Mouse (Mus musculus): Measurements from ENCODE around the gene Elp1. TPM values are rescaled to one million over a fixed set of nuclear protein-coding genes. Genes with fewer than 3 reads are reported as not detected.
A peak's percentile ranks its signal among the peaks of the same experiment; 100 is the strongest.

The Elp1 gene
- total and polyA plus RNA-seq, 2 experiments from 2014 or later = 53.6 to 89.2 TPM

DNA sequence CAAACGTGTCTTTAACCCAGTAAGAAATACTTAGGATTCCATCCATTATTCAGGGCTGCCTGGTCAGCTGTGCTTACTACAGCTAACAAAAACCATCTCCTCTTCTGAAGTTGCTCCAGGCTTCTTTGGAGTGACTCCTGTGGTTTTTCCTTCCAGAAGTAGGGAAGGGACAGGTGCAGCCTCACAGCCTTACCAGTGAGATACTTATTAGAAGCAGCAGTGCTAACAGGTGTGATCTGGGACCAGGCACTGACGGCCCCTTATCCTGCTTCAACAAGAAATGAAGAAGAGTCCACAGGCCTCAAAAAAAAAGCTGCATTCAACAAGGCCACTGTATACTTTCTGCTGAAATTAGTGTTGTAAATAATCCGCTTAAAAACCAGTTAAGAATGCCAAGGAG, 9.5 kb upstream of the Elp1 start:
- Histone ChIP-seq H3K36me3 (ENCODE audit: insufficient read depth, low read length) (peaks cover 36% of the 10 kb centered on the region), H3K4me1 (ENCODE audit: insufficient read depth, low read length) (no peaks in the 10 kb centered on the region), H3K4me2 (ENCODE audit: low read depth, low read length, poor library complexity, severe bottlenecking) (no peak overlapping the region), H3K4me3 (ENCODE audit: low read depth, low read length) (no peak overlapping the region), H3K9me3 (ENCODE audit: low read length) (no peaks in the 10 kb centered on the region), H3K9ac (replicated peaks; ENCODE audit: low read length, poor library complexity, severe bottlenecking) (no peak overlapping the region), H3K27me3 (ENCODE audit: insufficient read depth, low read length) (no peaks in the 10 kb centered on the region), H3K27ac (ENCODE audit: low read depth, low read length) (no peak overlapping the region)
- ATAC-seq (ENCODE audit: low FRiP score) (no peak), DNase-seq (ENCODE audit: low spot score) (no peak)
- 60% methylated on average over 3 of the region's 3 CpGs for WGBS
- no peak for TF ChIP-seq CTCF (IDR thresholded peaks at IDR 0.05)

DNA sequence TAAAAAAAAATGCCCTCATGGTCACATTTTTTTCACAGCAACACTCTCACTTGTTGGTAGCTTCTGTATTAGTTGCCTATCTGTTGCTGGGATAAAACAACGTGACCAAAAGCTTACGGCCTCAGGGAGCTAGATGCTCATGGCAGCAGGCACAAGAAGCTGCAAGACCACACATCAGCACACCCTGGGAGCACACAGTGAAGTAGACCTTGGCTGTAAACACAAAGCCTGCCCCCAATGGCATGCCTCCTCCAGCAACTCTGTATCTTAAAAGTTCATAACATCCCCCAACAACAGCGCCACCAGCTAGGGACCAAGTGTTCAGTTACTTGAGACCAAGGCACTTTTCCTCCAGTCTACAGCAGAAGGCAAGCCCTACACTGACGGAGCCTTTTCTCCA, 6.9 kb upstream of the Elp1 start:
- Histone ChIP-seq H3K4me2 (ENCODE audit: low read depth, low read length, poor library complexity, severe bottlenecking) (no peak overlapping the region), H3K9ac (replicated peaks; ENCODE audit: low read length, poor library complexity, severe bottlenecking) (no peak overlapping the region), H3K4me3 (ENCODE audit: low read depth, low read length) (no peak overlapping the region), H3K27me3 (ENCODE audit: insufficient read depth, low read length) (no peaks in the 10 kb centered on the region), H3K9me3 (ENCODE audit: low read length) (no peaks in the 10 kb centered on the region), H3K27ac (ENCODE audit: low read depth, low read length) (no peak overlapping the region), H3K4me1 (ENCODE audit: insufficient read depth, low read length) (no peaks in the 10 kb centered on the region), H3K36me3 (ENCODE audit: insufficient read depth, low read length) (peaks cover 37% of the 10 kb centered on the region)
- DNase-seq (ENCODE audit: low spot score) (no peak), ATAC-seq (ENCODE audit: low FRiP score) (no peak)
- no peak for TF ChIP-seq CTCF (IDR thresholded peaks at IDR 0.05)
- WGBS = 77% methylated on average over 4 of the region's 4 CpGs

DNA sequence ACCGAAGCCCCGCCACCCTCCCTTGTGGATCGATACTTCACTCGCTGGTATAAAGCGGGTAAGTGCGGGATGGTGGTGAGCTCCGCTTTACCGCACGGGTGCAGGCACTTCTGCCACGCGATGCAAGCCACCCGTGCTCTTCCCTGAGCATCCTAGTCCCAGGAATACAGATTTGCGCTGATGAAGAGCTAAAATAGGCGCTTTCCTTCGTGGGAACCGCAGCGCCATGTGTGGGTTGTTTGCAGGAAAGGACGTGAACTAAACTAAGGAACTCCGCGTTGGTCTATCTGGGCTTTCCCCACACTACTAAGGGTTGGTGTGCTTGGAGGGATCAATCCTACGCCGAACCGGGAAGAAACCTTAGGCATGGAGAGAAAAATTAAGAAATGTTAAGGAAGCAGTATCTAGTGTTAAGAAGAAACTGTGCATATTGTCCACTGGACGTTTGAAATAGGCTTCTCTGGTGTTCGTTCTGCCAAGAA, 579 bp upstream of the Elp1 start:
- peak overlapping the region; percentile 86 for H3K27ac ChIP-seq (ENCODE audit: low read depth, low read length)
- peak overlapping the region; percentile 87 for H3K4me3 ChIP-seq (ENCODE audit: low read depth, low read length)
- peaks cover 27% of the 10 kb centered on the region; the same call in 1 of the 2 replicates for H3K36me3 ChIP-seq (ENCODE audit: insufficient read depth, low read length)
- H3K4me2 ChIP-seq (ENCODE audit: low read depth, low read length, poor library complexity, severe bottlenecking) = peak overlapping the region; percentile 76
- WGBS = under 1% methylated on average over 25 of the region's 25 CpGs
- peaks cover 17% of the 10 kb centered on the region for H3K4me1 ChIP-seq (ENCODE audit: insufficient read depth, low read length)
- peak; percentile 41; the same call in 1 of the 2 replicates for ATAC-seq (ENCODE audit: low FRiP score)
- no peaks in the 10 kb centered on the region for H3K9me3 ChIP-seq (ENCODE audit: low read length)
- DNase-seq (ENCODE audit: low spot score) = no peak
- H3K27me3 ChIP-seq (ENCODE audit: insufficient read depth, low read length) = no peaks in the 10 kb centered on the region
- TF ChIP-seq CTCF (IDR thresholded peaks at IDR 0.05) = no peak
- peak overlapping the region; percentile 83 for H3K9ac ChIP-seq (replicated peaks; ENCODE audit: low read length, poor library complexity, severe bottlenecking)

DNA sequence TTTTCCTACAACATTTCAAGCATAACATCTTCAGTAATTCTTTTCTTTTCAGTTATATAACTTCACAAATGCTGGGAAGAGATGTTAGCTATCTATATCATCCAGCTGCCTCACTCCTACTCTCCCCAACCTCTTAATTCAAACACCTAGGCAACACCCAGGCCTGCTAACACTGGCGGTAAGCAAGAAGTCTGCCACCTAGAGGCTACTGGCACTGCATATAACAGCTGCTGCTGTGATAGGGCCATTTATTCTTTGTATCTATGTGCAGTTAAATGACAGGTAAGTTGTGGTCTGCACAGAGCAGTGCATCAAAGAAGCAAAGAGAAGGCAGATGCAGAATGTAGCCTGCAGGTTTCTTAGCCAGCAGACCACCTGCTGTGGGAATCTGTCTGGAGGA, 10.8 kb downstream of the Elp1 start:
- no peak overlapping the region for H3K9ac ChIP-seq (replicated peaks; ENCODE audit: low read length, poor library complexity, severe bottlenecking)
- H3K4me1 ChIP-seq (ENCODE audit: insufficient read depth, low read length) = no peaks in the 10 kb centered on the region
- no peaks in the 10 kb centered on the region for H3K27me3 ChIP-seq (ENCODE audit: insufficient read depth, low read length)
- H3K4me2 ChIP-seq (ENCODE audit: low read depth, low read length, poor library complexity, severe bottlenecking) = no peak overlapping the region
- H3K4me3 ChIP-seq (ENCODE audit: low read depth, low read length) = no peak overlapping the region
- TF ChIP-seq CTCF (IDR thresholded peaks at IDR 0.05) = peak; percentile 71
- H3K9me3 ChIP-seq (ENCODE audit: low read length) = no peaks in the 10 kb centered on the region
- WGBS = 35% methylated on average over 1 of the region's 1 CpGs
- H3K36me3 ChIP-seq (ENCODE audit: insufficient read depth, low read length) = peaks cover 76% of the 10 kb centered on the region
- no peak overlapping the region for H3K27ac ChIP-seq (ENCODE audit: low read depth, low read length)
- DNase-seq (ENCODE audit: low spot score) (peak; percentile 57), ATAC-seq (ENCODE audit: low FRiP score) (peak; percentile 62; the same call in 1 of the 2 replicates)

DNA sequence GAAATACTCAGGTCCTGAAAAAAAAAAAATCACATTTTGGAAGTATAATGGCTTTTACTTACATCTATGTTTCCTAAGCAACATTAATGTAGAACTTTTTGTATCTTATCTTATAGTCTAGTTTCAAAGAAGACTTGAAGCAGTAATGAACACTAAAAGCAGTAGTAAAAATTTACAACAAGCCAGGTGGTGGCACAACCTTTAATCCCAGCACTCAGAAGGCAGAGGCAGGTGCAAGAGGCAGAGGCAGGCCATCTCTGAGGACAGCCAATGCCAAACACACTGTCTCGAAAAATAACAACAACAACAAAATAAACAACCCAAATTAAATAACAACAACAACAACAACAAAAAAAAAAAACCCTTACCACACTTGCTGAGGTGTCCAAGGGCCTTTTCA, 31.1 kb downstream of the Elp1 start:
- H3K9ac ChIP-seq (replicated peaks; ENCODE audit: low read length, poor library complexity, severe bottlenecking) = no peak overlapping the region
- no peaks in the 10 kb centered on the region for H3K9me3 ChIP-seq (ENCODE audit: low read length)
- no peaks in the 10 kb centered on the region for H3K27me3 ChIP-seq (ENCODE audit: insufficient read depth, low read length)
- H3K4me2 ChIP-seq (ENCODE audit: low read depth, low read length, poor library complexity, severe bottlenecking) = no peak overlapping the region
- 88% methylated on average over 1 of the region's 1 CpGs for WGBS
- H3K4me1 ChIP-seq (ENCODE audit: insufficient read depth, low read length) = no peaks in the 10 kb centered on the region
- TF ChIP-seq CTCF (IDR thresholded peaks at IDR 0.05) = no peak
- peaks cover 78% of the 10 kb centered on the region for H3K36me3 ChIP-seq (ENCODE audit: insufficient read depth, low read length)
- H3K27ac ChIP-seq (ENCODE audit: low read depth, low read length) = no peak overlapping the region
- ATAC-seq (ENCODE audit: low FRiP score) (no peak), DNase-seq (ENCODE audit: low spot score) (no peak)
- H3K4me3 ChIP-seq (ENCODE audit: low read depth, low read length) = no peak overlapping the region

DNA sequence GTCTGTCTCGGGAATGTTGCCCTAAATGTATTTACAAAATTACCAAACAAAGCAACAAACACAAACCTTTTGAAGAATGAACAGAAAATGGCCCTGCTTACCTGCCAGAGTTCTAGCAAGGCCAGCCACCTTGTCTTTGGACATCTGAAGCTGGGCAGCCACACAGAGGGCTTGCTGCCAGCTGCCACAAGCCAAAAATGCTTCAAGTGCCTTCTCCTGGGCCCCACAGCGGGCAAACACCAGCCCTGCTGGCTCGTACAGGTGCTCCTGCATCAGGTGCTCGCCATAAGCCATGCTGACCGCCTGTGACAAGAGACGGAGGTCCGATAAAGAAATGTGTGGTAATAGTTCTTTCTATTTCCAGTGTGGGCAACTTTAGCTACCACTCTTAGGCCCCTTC, 33.2 kb downstream of the Elp1 start:
- no peak for DNase-seq (ENCODE audit: low spot score)
- Histone ChIP-seq H3K4me3 (ENCODE audit: low read depth, low read length) (no peak overlapping the region), H3K27ac (ENCODE audit: low read depth, low read length) (no peak overlapping the region), H3K36me3 (ENCODE audit: insufficient read depth, low read length) (peaks cover 81% of the 10 kb centered on the region), H3K9me3 (ENCODE audit: low read length) (no peaks in the 10 kb centered on the region), H3K9ac (replicated peaks; ENCODE audit: low read length, poor library complexity, severe bottlenecking) (no peak overlapping the region), H3K4me2 (ENCODE audit: low read depth, low read length, poor library complexity, severe bottlenecking) (no peak overlapping the region), H3K4me1 (ENCODE audit: insufficient read depth, low read length) (no peaks in the 10 kb centered on the region), H3K27me3 (ENCODE audit: insufficient read depth, low read length) (no peaks in the 10 kb centered on the region)
- ATAC-seq (ENCODE audit: low FRiP score) = no peak
- no peak for TF ChIP-seq CTCF (IDR thresholded peaks at IDR 0.05)
- 96% methylated on average over 7 of the region's 7 CpGs for WGBS

Measured in midbrain, postnatal 0 days (tissue).